Mouse (Mus musculus) neural tube, embryonic 11.5 days (tissue): ENCODE measurements around the gene Efna3. TPM values are rescaled to one million over a fixed set of nuclear protein-coding genes. Genes with fewer than 3 reads are reported as not detected.

ENCODE experiments used
- ATAC-seq: fragments of 200-750 bp; cut with Nextera tagmentation; 2 replicates; pipeline ENCODE4 v1.8.0; 2017; ENCODE audit warnings: moderate number of reproducible peaks, mild to moderate bottlenecking, moderate TSS enrichment, moderate library complexity; ENCODE audit not compliant: insufficient read depth, low FRiP score, low TSS enrichment
- DNase-seq: peaks from one replicate; pipeline ENCODE4 v3.0.0-alpha.2; 2015; ENCODE audit warnings: low spot score
- H3K27ac ChIP-seq: fragments of 300-500 bp; sonication (generic); 2 replicates; pipeline ENCODE4 v1.5.1; 2014; ENCODE audit warnings: low read depth, mild to moderate bottlenecking, low read length
- H3K27me3 ChIP-seq: fragments of 300-500 bp; sonication (generic); 2 replicates; pipeline ENCODE4 v1.6.1; 2014; ENCODE audit warnings: mild to moderate bottlenecking, low read length, mixed read lengths; ENCODE audit not compliant: control insufficient read depth, insufficient read depth
- H3K36me3 ChIP-seq: fragments of 300-500 bp; sonication (generic); 2 replicates; pipeline ENCODE4 v1.6.1; 2014; ENCODE audit warnings: mild to moderate bottlenecking, low read length, moderate library complexity, mixed read lengths; ENCODE audit not compliant: control insufficient read depth, insufficient read depth
- H3K4me1 ChIP-seq: fragments of 300-500 bp; sonication (generic); 2 replicates; pipeline ENCODE4 v1.6.1; 2014; ENCODE audit warnings: low read length, mixed read lengths; ENCODE audit not compliant: control insufficient read depth, insufficient read depth
- H3K4me2 ChIP-seq: fragments of 300-500 bp; sonication (generic); 2 replicates; pipeline ENCODE4 v1.6.1; 2014; ENCODE audit warnings: low read depth, mild to moderate bottlenecking, moderate library complexity
- H3K4me3 ChIP-seq: fragments of 300-500 bp; sonication (generic); 2 replicates; pipeline ENCODE4 v1.5.1; 2014; ENCODE audit warnings: low read depth, low read length
- H3K9ac ChIP-seq: fragments of 300-500 bp; sonication (generic); 2 replicates; pipeline ENCODE4 v1.6.1; 2014; ENCODE audit warnings: mild to moderate bottlenecking, low read length
- H3K9me3 ChIP-seq: fragments of 300-500 bp; sonication (generic); 2 replicates; pipeline ENCODE4 v1.6.1; 2016; ENCODE audit warnings: low read length; ENCODE audit not compliant: control insufficient read depth
- WGBS: fragments of 180-500 bp; shearing (Covaris S2); extraction: QIAGEN DNeasy Blood & Tissue Kit; methylation state at CpG from one replicate; pipeline ENCODE4 v1.1.7; 2014; 5-methylcytosine and 5-hydroxymethylcytosine counted together
- polyA plus RNA-seq: library from polyadenylated mRNA; unstranded; fragments of >200 nt; fragmentation: Nextera tagmentation; extraction: Ambion mirVana; gene quantifications from 2 replicates; pipeline ENCODE4 v1.2.1, GENCODE M21; 2014

The Efna3 gene
- 32.7 and 36.5 TPM in 2 replicates for polyA plus RNA-seq

DNA sequence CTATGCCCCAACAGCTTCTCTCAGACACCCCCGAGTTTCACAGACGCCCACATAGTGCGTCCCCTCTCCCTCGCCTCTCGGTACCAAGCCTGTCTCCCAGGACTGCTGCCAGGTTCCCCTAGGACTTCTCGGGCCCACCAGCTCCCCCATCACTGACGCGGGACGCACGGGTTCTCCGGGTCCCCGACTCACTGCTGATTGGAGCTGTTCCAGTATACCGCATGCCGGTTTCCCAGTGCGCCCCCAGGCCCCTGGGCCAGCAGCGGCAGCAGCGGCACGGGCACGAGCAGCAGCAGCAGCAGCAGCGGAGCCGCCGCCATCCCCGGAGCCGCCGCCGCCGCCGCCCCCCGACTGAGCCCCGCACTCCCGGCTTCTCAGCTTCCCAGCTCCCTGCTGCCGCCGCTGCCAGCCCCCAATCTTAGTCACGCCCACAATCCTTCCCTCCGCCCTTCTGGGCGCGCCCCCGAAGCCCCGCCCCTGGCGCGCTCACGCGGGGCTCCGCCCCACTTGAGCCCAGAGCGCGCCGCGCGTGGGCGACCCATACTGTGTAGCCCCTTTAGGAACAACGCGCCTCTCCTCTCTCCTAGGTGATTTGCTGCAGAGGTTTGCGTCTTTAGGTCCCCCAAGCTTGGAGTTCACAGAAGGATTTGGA, at the start of gene Efna3:
Efna3 (minus strand) TSS at position 452 of the 652 bp plus-strand sequence.
- peak within 1 kb of the TSS; percentile 88 for H3K9ac ChIP-seq
- no peaks in the 10 kb centered on the region for H3K9me3 ChIP-seq
- peak within 1 kb of the TSS; percentile 58 for H3K4me3 ChIP-seq
- H3K27me3 ChIP-seq, result peaks cover 43% of the 10 kb centered on the region
- under 1% methylated on average over 43 of the region's 53 CpGs for WGBS
- peaks cover 36% of the 10 kb centered on the region for H3K4me1 ChIP-seq
- ATAC-seq (peak; percentile 8; the same call in 1 of the 2 replicates), DNase-seq (peak; percentile 89)
- H3K27ac ChIP-seq, result peak within 1 kb of the TSS; percentile 96
- H3K4me2 ChIP-seq, result peak within 1 kb of the TSS; percentile 70
- no peaks in the 10 kb centered on the region for H3K36me3 ChIP-seq

DNA sequence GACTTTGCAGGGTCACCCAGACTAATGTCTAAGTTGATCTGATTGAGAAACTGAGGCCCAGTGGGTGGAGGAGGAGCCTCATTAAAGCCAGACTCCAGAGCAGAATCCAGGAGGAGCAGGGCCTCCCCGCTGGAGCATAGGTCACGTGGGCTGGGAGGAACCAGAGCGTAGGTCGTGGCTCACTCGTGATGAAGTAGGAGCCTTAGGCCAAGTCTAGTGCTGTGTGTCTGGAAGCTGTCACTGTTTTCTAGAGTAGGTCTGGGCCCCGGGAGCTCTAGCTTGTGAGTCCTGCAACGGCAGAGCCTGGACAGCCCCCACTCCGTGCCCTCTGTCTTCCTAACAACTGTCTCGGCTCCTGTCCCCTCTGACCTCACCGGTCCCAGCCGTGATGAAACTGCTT, 44.6 kb upstream of the Efna3 start:
- H3K36me3 ChIP-seq, result no peaks in the 10 kb centered on the region
- no peak for DNase-seq
- 76% methylated on average over 11 of the region's 11 CpGs for WGBS
- ATAC-seq, result no peak
- H3K4me1 ChIP-seq, result no peaks in the 10 kb centered on the region
- H3K4me2 ChIP-seq, result no peak overlapping the region
- H3K27ac ChIP-seq, result no peak overlapping the region
- H3K27me3 ChIP-seq, result no peaks in the 10 kb centered on the region
- H3K4me3 ChIP-seq, result no peak overlapping the region
- no peaks in the 10 kb centered on the region for H3K9me3 ChIP-seq
- H3K9ac ChIP-seq, result no peak overlapping the region

DNA sequence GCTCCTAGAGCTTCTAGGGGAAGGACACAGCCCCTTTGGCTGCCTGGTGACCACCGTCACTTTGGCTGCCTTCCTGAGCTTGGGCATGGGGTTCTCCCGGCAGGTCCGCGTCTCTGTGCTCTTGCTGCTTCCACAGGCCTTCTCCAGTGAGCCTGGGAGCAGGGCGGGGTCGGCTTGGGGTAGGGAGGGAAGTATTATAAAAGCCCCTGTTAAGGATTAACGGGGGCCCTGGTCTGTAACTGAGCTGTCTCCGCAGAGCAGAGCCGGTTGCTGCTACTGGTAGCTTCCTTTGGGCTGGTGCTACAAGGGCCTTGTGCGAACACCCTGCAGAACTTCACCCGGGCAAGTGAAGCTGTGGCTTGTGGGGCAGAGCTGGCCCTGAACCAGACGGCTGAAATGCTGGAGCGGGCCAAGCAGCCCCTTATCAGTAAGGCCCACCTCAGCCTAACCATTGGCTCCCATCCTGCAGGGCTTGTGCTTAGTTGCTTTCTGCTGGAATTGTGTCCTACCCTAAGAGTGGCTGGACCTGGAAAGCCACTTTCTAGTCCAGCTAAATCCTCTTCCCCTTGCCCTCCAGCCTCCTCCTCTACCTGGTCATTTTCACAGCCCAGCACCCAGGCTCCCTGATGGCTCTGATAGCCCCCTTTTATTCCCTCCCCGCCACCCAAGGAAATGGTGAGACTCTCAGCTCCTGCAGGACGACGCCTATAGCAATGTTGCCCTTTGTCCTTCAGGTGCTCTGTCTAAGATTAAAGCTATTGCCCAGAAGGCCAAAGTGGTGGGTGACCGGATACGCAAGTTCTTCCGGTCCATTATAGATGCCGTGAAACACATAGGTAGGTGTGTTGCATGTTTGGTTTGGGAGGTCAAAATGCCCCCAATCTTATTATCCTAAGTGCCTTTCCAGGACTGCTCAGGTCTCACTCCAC, 43.0 kb upstream of the Efna3 start:
- Histone ChIP-seq H3K9me3 (no peaks in the 10 kb centered on the region), H3K36me3 (no peaks in the 10 kb centered on the region), H3K27me3 (no peaks in the 10 kb centered on the region), H3K4me1 (no peaks in the 10 kb centered on the region), H3K4me2 (no peak overlapping the region), H3K4me3 (no peak overlapping the region), H3K9ac (no peak overlapping the region), H3K27ac (no peak overlapping the region)
- DNase-seq, result no peak
- ATAC-seq, result no peak
- WGBS, result 70% methylated on average over 20 of the region's 20 CpGs

DNA sequence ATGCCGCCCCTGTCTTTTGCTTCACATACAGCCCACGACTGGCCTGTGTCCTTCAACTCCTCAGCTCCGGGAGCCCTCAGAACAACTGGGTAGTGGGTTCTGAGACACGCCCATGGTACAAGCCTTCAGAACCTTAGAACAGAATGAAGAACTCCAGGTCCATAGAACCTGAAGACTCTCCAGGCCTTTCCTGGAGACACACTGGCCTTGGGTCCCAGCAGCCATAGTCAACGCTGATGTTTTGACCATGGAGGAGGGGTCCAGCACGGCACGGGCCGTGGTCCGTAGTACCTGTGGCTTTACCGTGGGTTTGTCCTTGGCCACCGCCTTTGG, 42.4 kb upstream of the Efna3 start, which contains the start of gene Dcst1:
Dcst1 (minus strand) TSS at position 101 of the 333 bp plus-strand sequence.
- Histone ChIP-seq H3K9me3 (no peaks in the 10 kb centered on the region), H3K4me1 (no peaks in the 10 kb centered on the region), H3K27ac (no peak within 1 kb of the TSS), H3K4me2 (no peak within 1 kb of the TSS), H3K27me3 (no peaks in the 10 kb centered on the region), H3K9ac (no peak within 1 kb of the TSS), H3K4me3 (no peak within 1 kb of the TSS), H3K36me3 (no peaks in the 10 kb centered on the region)
- WGBS, result 92% methylated on average over 11 of the region's 11 CpGs
- DNase-seq (no peak), ATAC-seq (no peak)

DNA sequence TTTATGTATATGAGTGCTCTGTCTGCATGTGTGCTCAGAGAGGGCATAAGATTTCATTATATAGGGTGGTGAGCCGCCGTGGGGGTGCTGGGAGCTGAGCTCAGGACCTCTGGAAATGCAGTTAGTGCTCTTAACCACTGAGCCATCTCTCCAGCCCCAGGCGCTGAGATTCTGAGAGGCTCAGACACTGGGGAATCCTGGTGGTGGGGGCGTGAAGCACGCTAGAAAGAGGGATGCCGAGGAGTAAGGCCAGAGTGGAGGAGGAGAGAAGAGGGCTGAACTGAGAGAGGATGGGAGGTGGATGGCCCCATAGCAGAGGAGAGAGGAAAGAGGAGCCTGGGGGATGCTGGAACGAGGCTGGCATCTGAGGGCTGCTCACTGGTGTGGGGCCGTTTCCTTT, 41.9 kb upstream of the Efna3 start:
- Histone ChIP-seq H3K9ac (no peak overlapping the region), H3K9me3 (no peaks in the 10 kb centered on the region), H3K4me2 (no peak overlapping the region), H3K4me3 (no peak overlapping the region), H3K27ac (no peak overlapping the region), H3K36me3 (no peaks in the 10 kb centered on the region), H3K4me1 (no peaks in the 10 kb centered on the region), H3K27me3 (no peaks in the 10 kb centered on the region)
- ATAC-seq (no peak), DNase-seq (no peak)
- 65% methylated on average over 8 of the region's 8 CpGs for WGBS

DNA sequence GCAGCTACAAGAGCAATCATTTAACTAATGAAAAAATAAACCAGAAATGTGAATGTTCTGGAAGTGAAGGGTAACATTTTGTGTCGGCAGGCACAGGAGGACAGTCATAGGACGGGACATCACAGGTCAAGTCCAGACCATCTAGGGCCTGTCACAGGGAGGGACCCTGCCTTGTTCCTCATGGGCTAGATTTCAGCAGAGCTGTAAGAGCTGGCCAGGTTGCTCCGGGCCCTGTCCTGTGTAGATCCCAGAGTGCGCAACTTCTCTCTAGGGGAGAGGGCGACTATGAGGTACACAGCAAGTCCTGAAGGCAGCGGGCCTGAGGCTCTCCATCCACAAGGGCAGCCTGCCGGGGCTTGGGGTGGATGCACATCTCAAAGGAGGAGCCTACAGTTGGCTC, 38.9 kb upstream of the Efna3 start, which contains the start of gene Dcst2:
Dcst2 (plus strand) TSS at position 301 of the 400 bp plus-strand sequence.
- Histone ChIP-seq H3K4me2 (no peak within 1 kb of the TSS), H3K27me3 (no peaks in the 10 kb centered on the region), H3K9me3 (no peaks in the 10 kb centered on the region), H3K9ac (no peak within 1 kb of the TSS), H3K4me3 (no peak within 1 kb of the TSS), H3K36me3 (no peaks in the 10 kb centered on the region), H3K4me1 (no peaks in the 10 kb centered on the region), H3K27ac (no peak within 1 kb of the TSS)
- no peak for ATAC-seq
- 91% methylated on average over 7 of the region's 7 CpGs for WGBS
- DNase-seq, result no peak

DNA sequence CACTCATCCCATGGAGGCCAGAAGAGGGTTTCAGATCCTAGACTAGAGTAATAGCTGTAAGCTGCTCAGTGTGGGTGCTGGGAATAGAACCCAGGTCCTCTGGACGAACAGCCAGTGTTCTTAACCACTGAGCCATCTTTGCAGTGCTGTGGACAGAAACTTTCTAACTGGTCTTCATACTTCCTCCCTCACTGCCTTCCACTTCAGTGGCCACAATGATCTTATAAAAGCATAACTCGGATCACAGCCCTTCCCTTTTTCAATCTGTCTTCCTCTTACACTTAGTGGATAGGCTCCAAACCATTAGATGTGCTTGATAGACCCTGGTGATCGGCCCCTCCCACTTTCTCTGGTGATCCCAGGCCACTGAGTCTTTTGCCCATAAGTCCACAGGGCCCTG, 37.5 kb upstream of the Efna3 start:
- Histone ChIP-seq H3K9ac (no peak overlapping the region), H3K27me3 (no peaks in the 10 kb centered on the region), H3K36me3 (no peaks in the 10 kb centered on the region), H3K9me3 (no peaks in the 10 kb centered on the region), H3K4me2 (no peak overlapping the region), H3K27ac (no peak overlapping the region), H3K4me3 (no peak overlapping the region), H3K4me1 (no peaks in the 10 kb centered on the region)
- DNase-seq (no peak), ATAC-seq (no peak)
- WGBS, result 75% methylated on average over 3 of the region's 3 CpGs

DNA sequence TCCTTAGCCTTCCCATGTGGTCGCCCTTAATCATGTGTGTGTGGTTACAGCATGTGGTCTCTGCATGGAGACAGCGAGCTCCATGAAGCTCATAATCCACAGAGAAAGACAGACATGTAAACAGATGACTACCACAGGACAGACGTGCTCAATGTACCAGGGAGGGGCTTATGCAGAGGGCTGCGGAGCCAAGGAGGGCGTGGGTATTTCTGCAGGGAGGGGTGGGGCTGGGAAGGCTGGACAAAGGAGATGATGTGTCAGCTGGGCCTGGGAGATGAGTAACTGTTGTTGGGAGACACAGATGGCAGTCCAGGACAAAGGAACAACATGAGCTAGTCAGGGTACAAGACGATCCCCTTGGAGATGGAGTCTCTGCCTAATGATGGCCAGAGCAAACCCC, 36.9 kb upstream of the Efna3 start:
- Histone ChIP-seq H3K4me1 (no peaks in the 10 kb centered on the region), H3K27ac (no peak overlapping the region), H3K4me2 (no peak overlapping the region), H3K36me3 (no peaks in the 10 kb centered on the region), H3K9ac (no peak overlapping the region), H3K4me3 (no peak overlapping the region), H3K9me3 (no peaks in the 10 kb centered on the region), H3K27me3 (no peaks in the 10 kb centered on the region)
- ATAC-seq (no peak), DNase-seq (no peak)
- 73% methylated on average over 6 of the region's 6 CpGs for WGBS
